Mouse (Mus musculus) embryonic facial prominence, embryonic 15.5 days (tissue): ENCODE results near the gene Snx9. TPM values are rescaled to one million over a fixed set of nuclear protein-coding genes. Genes with fewer than 3 reads are reported as not detected.

Source experiments
- ATAC-seq: fragments of 200-750 bp; cut with Nextera tagmentation; 2 replicates; pipeline ENCODE4 v1.8.0; 2017; ENCODE audit warnings: low read depth, moderate TSS enrichment; ENCODE audit not compliant: insufficient number of reproducible peaks, low FRiP score, low TSS enrichment
- H3K27ac ChIP-seq: fragments of 300-500 bp; sonication (generic); replicated peaks from 2 replicates; pipeline ENCODE4 v1.5.1; 2015; ENCODE audit warnings: mild to moderate bottlenecking, inconsistent platforms
- H3K27me3 ChIP-seq: fragments of 300-500 bp; sonication (generic); 2 replicates; pipeline ENCODE4 v1.6.1; 2015; ENCODE audit warnings: inconsistent platforms
- H3K36me3 ChIP-seq: fragments of 300-500 bp; sonication (generic); 2 replicates; pipeline ENCODE4 v1.6.1; 2015; ENCODE audit warnings: mild to moderate bottlenecking, inconsistent platforms
- H3K4me1 ChIP-seq: fragments of 300-500 bp; sonication (generic); 2 replicates; pipeline ENCODE4 v1.6.1; 2015; ENCODE audit warnings: inconsistent platforms
- H3K4me2 ChIP-seq: fragments of 300-500 bp; sonication (generic); replicated peaks from 2 replicates; pipeline ENCODE4 v1.6.1; 2015; ENCODE audit warnings: mild to moderate bottlenecking, inconsistent platforms
- H3K4me3 ChIP-seq: fragments of 300-500 bp; sonication (generic); replicated peaks from 2 replicates; pipeline ENCODE4 v1.5.1; 2015; ENCODE audit warnings: mild to moderate bottlenecking, inconsistent platforms
- H3K9ac ChIP-seq: fragments of 300-500 bp; sonication (generic); 2 replicates; pipeline ENCODE4 v1.6.1; 2015; ENCODE audit warnings: inconsistent platforms
- H3K9me3 ChIP-seq: fragments of 300-500 bp; sonication (generic); replicated peaks from 2 replicates; pipeline ENCODE4 v1.6.1; 2016; ENCODE audit warnings: inconsistent platforms
- WGBS: fragments of 180-500 bp; shearing (Covaris S2); methylation state at CpG from one replicate; pipeline ENCODE4 v1.1.7; 2015; 5-methylcytosine and 5-hydroxymethylcytosine counted together
- polyA plus RNA-seq: library from polyadenylated mRNA; unstranded; fragments of >200 nt; fragmentation: Nextera tagmentation; extraction: Ambion mirVana; gene quantifications from 2 replicates; pipeline ENCODE4 v1.2.1, GENCODE M21; 2015

Snx9 gene
- polyA plus RNA-seq, 1 experiment from 2014 or later, result 33.3 TPM

GRCm38 (mm10) chr17:5867456-5867855 is 26.3 kb downstream of the Snx9 start:
- Histone ChIP-seq H3K9ac (no peak overlapping the region), H3K4me1 (peaks cover 12% of the 10 kb centered on the region), H3K4me3 (no peak overlapping the region), H3K4me2 (no peak overlapping the region), H3K36me3 (no peaks in the 10 kb centered on the region), H3K9me3 (no peaks in the 10 kb centered on the region), H3K27me3 (no peaks in the 10 kb centered on the region), H3K27ac (no peak overlapping the region)
- WGBS, result 71% methylated on average over 6 of the region's 6 CpGs
- ATAC-seq, result no peak

- 81% methylated on average over 7 of the region's 7 CpGs for WGBS
- H3K27me3 ChIP-seq, result no peaks in the 10 kb centered on the region
- H3K4me2 ChIP-seq, result no peak overlapping the region
- no peak overlapping the region for H3K9ac ChIP-seq
- peaks cover 14% of the 10 kb centered on the region for H3K4me1 ChIP-seq
- no peak overlapping the region for H3K27ac ChIP-seq
- no peaks in the 10 kb centered on the region for H3K36me3 ChIP-seq
- no peak overlapping the region for H3K4me3 ChIP-seq
- H3K9me3 ChIP-seq, result no peaks in the 10 kb centered on the region
- no peak; the same call in 1 of the 2 replicates for ATAC-seq
These were observed 27.3 kb downstream of the Snx9 start for GRCm38 (mm10) chr17:5868319-5869031.

GRCm38 (mm10) chr17:5869461-5869860 is 28.3 kb downstream of the Snx9 start:
- H3K9me3 ChIP-seq, result no peaks in the 10 kb centered on the region
- no peaks in the 10 kb centered on the region for H3K27me3 ChIP-seq
- H3K27ac ChIP-seq, result no peak overlapping the region
- H3K9ac ChIP-seq, result no peak overlapping the region
- no peak overlapping the region for H3K4me3 ChIP-seq
- no peak for ATAC-seq
- H3K4me1 ChIP-seq, result peaks cover 14% of the 10 kb centered on the region
- H3K4me2 ChIP-seq, result no peak overlapping the region
- 77% methylated on average over 3 of the region's 3 CpGs for WGBS
- H3K36me3 ChIP-seq, result no peaks in the 10 kb centered on the region

- H3K9ac ChIP-seq, result no peak overlapping the region
- H3K4me2 ChIP-seq, result no peak overlapping the region
- 88% methylated on average over 5 of the region's 5 CpGs for WGBS
- no peaks in the 10 kb centered on the region for H3K9me3 ChIP-seq
- no peak overlapping the region for H3K4me3 ChIP-seq
- no peaks in the 10 kb centered on the region for H3K27me3 ChIP-seq
- H3K27ac ChIP-seq, result no peak overlapping the region
- peaks cover 18% of the 10 kb centered on the region for H3K4me1 ChIP-seq
- no peaks in the 10 kb centered on the region for H3K36me3 ChIP-seq
- no peak for ATAC-seq
These were observed 28.9 kb downstream of the Snx9 start for GRCm38 (mm10) chr17:5870002-5870401.

GRCm38 (mm10) chr17:5870696-5871095 is 29.6 kb downstream of the Snx9 start:
- Histone ChIP-seq H3K9ac (no peak overlapping the region), H3K4me2 (no peak overlapping the region), H3K27ac (no peak overlapping the region), H3K9me3 (no peaks in the 10 kb centered on the region), H3K4me1 (peaks cover 18% of the 10 kb centered on the region), H3K4me3 (no peak overlapping the region), H3K36me3 (no peaks in the 10 kb centered on the region), H3K27me3 (no peaks in the 10 kb centered on the region)
- 95% methylated on average over 11 of the region's 11 CpGs for WGBS
- no peak for ATAC-seq

GRCm38 (mm10) chr17:5872506-5872905 is 31.4 kb downstream of the Snx9 start:
- no peaks in the 10 kb centered on the region for H3K36me3 ChIP-seq
- H3K9ac ChIP-seq, result no peak overlapping the region
- no peaks in the 10 kb centered on the region for H3K27me3 ChIP-seq
- H3K9me3 ChIP-seq, result no peaks in the 10 kb centered on the region
- no peak overlapping the region for H3K4me3 ChIP-seq
- ATAC-seq, result no peak; the same call in 1 of the 2 replicates
- WGBS, result 42% methylated on average over 12 of the region's 12 CpGs
- peaks cover 18% of the 10 kb centered on the region for H3K4me1 ChIP-seq
- H3K4me2 ChIP-seq, result no peak overlapping the region
- H3K27ac ChIP-seq, result no peak overlapping the region

GRCm38 (mm10) chr17:5874565-5874964 is 33.4 kb downstream of the Snx9 start:
- H3K4me2 ChIP-seq, result no peak overlapping the region
- H3K36me3 ChIP-seq, result no peaks in the 10 kb centered on the region
- WGBS, result 98% methylated on average over 1 of the region's 1 CpGs
- H3K27me3 ChIP-seq, result no peaks in the 10 kb centered on the region
- no peaks in the 10 kb centered on the region for H3K9me3 ChIP-seq
- ATAC-seq, result no peak
- peaks cover 8% of the 10 kb centered on the region for H3K4me1 ChIP-seq
- H3K4me3 ChIP-seq, result no peak overlapping the region
- H3K9ac ChIP-seq, result no peak overlapping the region
- no peak overlapping the region for H3K27ac ChIP-seq

GRCm38 (mm10) chr17:5877611-5878157 is 36.6 kb downstream of the Snx9 start:
- no peaks in the 10 kb centered on the region for H3K36me3 ChIP-seq
- H3K27me3 ChIP-seq, result no peaks in the 10 kb centered on the region
- no peaks in the 10 kb centered on the region for H3K9me3 ChIP-seq
- 71% methylated on average over 10 of the region's 10 CpGs for WGBS
- H3K27ac ChIP-seq, result no peak overlapping the region
- H3K4me3 ChIP-seq, result no peak overlapping the region
- H3K4me2 ChIP-seq, result no peak overlapping the region
- no peak for ATAC-seq
- H3K9ac ChIP-seq, result no peak overlapping the region
- peaks cover 5% of the 10 kb centered on the region; the same call in 1 of the 2 replicates for H3K4me1 ChIP-seq

- no peak for ATAC-seq
- Histone ChIP-seq H3K4me2 (no peak overlapping the region), H3K36me3 (no peaks in the 10 kb centered on the region), H3K9ac (no peak overlapping the region), H3K9me3 (no peaks in the 10 kb centered on the region), H3K27me3 (no peaks in the 10 kb centered on the region), H3K4me1 (peaks cover 5% of the 10 kb centered on the region; the same call in 1 of the 2 replicates), H3K4me3 (no peak overlapping the region), H3K27ac (no peak overlapping the region)
- 71% methylated on average over 4 of the region's 4 CpGs for WGBS
These were observed 37.7 kb downstream of the Snx9 start for GRCm38 (mm10) chr17:5878878-5879277.

GRCm38 (mm10) chr17:5885474-5885873 is 44.3 kb downstream of the Snx9 start:
- Histone ChIP-seq H3K9ac (no peak overlapping the region), H3K4me1 (peaks cover 20% of the 10 kb centered on the region), H3K27me3 (no peaks in the 10 kb centered on the region), H3K4me2 (no peak overlapping the region), H3K4me3 (no peak overlapping the region), H3K9me3 (no peaks in the 10 kb centered on the region), H3K36me3 (no peaks in the 10 kb centered on the region), H3K27ac (peak overlapping the region; percentile 48; the same call in 1 of the 2 replicates)
- WGBS, result 34% methylated on average over 8 of the region's 8 CpGs
- no peak for ATAC-seq

- no peak overlapping the region for H3K4me2 ChIP-seq
- no peak for ATAC-seq
- H3K4me3 ChIP-seq, result no peak overlapping the region
- peaks cover 5% of the 10 kb centered on the region; the same call in 1 of the 2 replicates for H3K36me3 ChIP-seq
- 73% methylated on average over 6 of the region's 6 CpGs for WGBS
- H3K9me3 ChIP-seq, result no peaks in the 10 kb centered on the region
- H3K4me1 ChIP-seq, result peaks cover 20% of the 10 kb centered on the region
- no peaks in the 10 kb centered on the region for H3K27me3 ChIP-seq
- H3K9ac ChIP-seq, result no peak overlapping the region
- peak overlapping the region; percentile 48; the same call in 1 of the 2 replicates for H3K27ac ChIP-seq
These were observed 45.2 kb downstream of the Snx9 start for GRCm38 (mm10) chr17:5886181-5886810.
